ENCODE assay signal across 22 mouse cellular contexts in the genomic region with DNA sequence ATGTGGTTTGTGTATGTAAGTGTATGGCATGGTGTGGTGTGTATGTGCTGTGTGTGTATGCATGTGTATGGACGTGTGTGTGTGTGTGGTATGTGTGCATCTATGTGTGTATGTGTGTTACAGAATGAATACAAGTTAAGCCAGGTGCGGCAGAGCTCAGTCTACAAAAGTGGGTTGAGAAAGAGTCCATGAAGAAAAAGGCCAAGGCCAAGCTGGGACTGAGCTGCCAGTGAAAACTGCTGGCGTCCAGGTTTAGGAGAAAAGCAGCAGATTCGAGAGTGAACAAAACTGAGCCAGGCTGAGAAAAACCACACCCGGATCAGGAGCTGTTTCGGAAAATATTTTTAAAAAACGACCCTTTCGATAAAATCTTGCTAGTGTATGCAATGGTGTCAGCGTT. TPM values are rescaled to one million over a fixed set of nuclear protein-coding genes. Genes with fewer than 3 reads are reported as not detected.
DNase-seq lines count a peak whose midpoint lies in the region; ATAC-seq and TF ChIP-seq lines count a peak whose summit lies in the region.
"Had no signal": no experiment of that assay in that cellular context is flagged by ENCODE, and none has a peak within 500 bp of the region (broad histone marks: within the 10 kb centered on the region; RNA-seq: fewer than 3 reads in every experiment).

No protein-coding gene starts in this region.

- H3K27ac ChIP-seq in intestine, embryonic 14.5 days (ENCODE audit: low read depth), result no peak overlapping the region
- no peak overlapping the region for H3K27ac ChIP-seq in intestine, embryonic 16.5 days (ENCODE audit: low read length)
- peak overlapping the region; percentile 30 for H3K27ac ChIP-seq in ES-Bruce4 (ENCODE audit: insufficient read depth, low read length)
- H3K27ac ChIP-seq: embryonic facial prominence, embryonic 15.5 days; forebrain, embryonic 13.5 days; gastrocnemius, adult 2 months; heart, embryonic 13.5 days; hindbrain, embryonic 13.5 days; hindbrain, postnatal 0 days; intestine, embryonic 15.5 days; kidney, embryonic 15.5 days had no signal

- H3K9ac ChIP-seq in intestine, embryonic 14.5 days (ENCODE audit: low read length), result no peak overlapping the region
- H3K9ac ChIP-seq in intestine, embryonic 16.5 days (ENCODE audit: low read depth, low read length), result no peak overlapping the region
- no peak overlapping the region for H3K9ac ChIP-seq in ES-Bruce4 (ENCODE audit: low read depth, poor library complexity, severe bottlenecking)
- H3K9ac ChIP-seq: embryonic facial prominence, embryonic 15.5 days; forebrain, embryonic 13.5 days; forebrain, postnatal 0 days; heart, embryonic 13.5 days; hindbrain, embryonic 13.5 days; intestine, embryonic 15.5 days; kidney, embryonic 15.5 days had no signal

- no peaks in the 10 kb centered on the region for H3K9me3 ChIP-seq in intestine, embryonic 14.5 days (ENCODE audit: control insufficient read depth, low read length)
- no peaks in the 10 kb centered on the region for H3K9me3 ChIP-seq in intestine, embryonic 16.5 days (ENCODE audit: control insufficient read depth, low read length)
- H3K9me3 ChIP-seq in ES-Bruce4 (replicated peaks; ENCODE audit: control insufficient read depth, insufficient read depth, low read length, poor library complexity, severe bottlenecking), result no peaks in the 10 kb centered on the region
- H3K9me3 ChIP-seq: embryonic facial prominence, embryonic 15.5 days; forebrain, embryonic 13.5 days; heart, embryonic 13.5 days; hindbrain, embryonic 13.5 days; intestine, embryonic 15.5 days; kidney, embryonic 15.5 days had no signal

- WGBS in intestine, embryonic 14.5 days, result 87% methylated on average over 9 of the region's 9 CpGs
- 85% methylated on average over 9 of the region's 9 CpGs for WGBS in intestine, embryonic 16.5 days

- H3K36me3 ChIP-seq in intestine, embryonic 14.5 days (ENCODE audit: control insufficient read depth, insufficient read depth, low read length), result no peaks in the 10 kb centered on the region
- H3K36me3 ChIP-seq in intestine, embryonic 16.5 days (ENCODE audit: control insufficient read depth, insufficient read depth, low read length), result no peaks in the 10 kb centered on the region
- no peaks in the 10 kb centered on the region for H3K36me3 ChIP-seq in ES-Bruce4 (ENCODE audit: control insufficient read depth, insufficient read depth, low read length, poor library complexity, severe bottlenecking)
- H3K36me3 ChIP-seq: embryonic facial prominence, embryonic 15.5 days; heart, embryonic 13.5 days; hindbrain, embryonic 13.5 days; intestine, embryonic 15.5 days; kidney, embryonic 15.5 days had no signal

- peak; percentile 78 for TF ChIP-seq POLR2A in ES-Bruce4 (IDR thresholded peaks at IDR 0.05; ENCODE audit: insufficient read depth, low read length)

- no peak for ATAC-seq in intestine, embryonic 14.5 days (replicated peaks; ENCODE audit: low FRiP score, low TSS enrichment, low read depth)
- ATAC-seq in intestine, embryonic 16.5 days, result no peak
- ATAC-seq: forebrain, embryonic 13.5 days; forebrain, postnatal 0 days; hindbrain, postnatal 0 days; intestine, embryonic 15.5 days had no signal

- H3K4me1 ChIP-seq in intestine, embryonic 14.5 days (replicated peaks; ENCODE audit: control insufficient read depth, insufficient read depth, low read length), result 0 out of 2 replicates have a peak, but pooled peaks cover 2% of the 10 kb centered on the region
- H3K4me1 ChIP-seq in intestine, embryonic 16.5 days (ENCODE audit: control insufficient read depth, insufficient read depth, low read length), result peaks cover 4% of the 10 kb centered on the region; the same call in 1 of the 2 replicates
- no peaks in the 10 kb centered on the region for H3K4me1 ChIP-seq in ES-Bruce4 (ENCODE audit: control insufficient read depth, insufficient read depth, low read length)
- H3K4me1 ChIP-seq: heart, embryonic 13.5 days had no signal

- no peak overlapping the region for H3K4me3 ChIP-seq in intestine, embryonic 14.5 days (ENCODE audit: low read depth, low read length)
- no peak overlapping the region for H3K4me3 ChIP-seq in intestine, embryonic 16.5 days (ENCODE audit: low read length)
- no peak overlapping the region for H3K4me3 ChIP-seq in ES-Bruce4 (ENCODE audit: low read depth, low read length)
- H3K4me3 ChIP-seq: embryonic facial prominence, embryonic 15.5 days; forebrain, embryonic 13.5 days; gastrocnemius, adult 2 months; heart, embryonic 13.5 days; hindbrain, embryonic 13.5 days; intestine, embryonic 15.5 days; kidney, embryonic 15.5 days had no signal

- no peak overlapping the region for H3K4me2 ChIP-seq in intestine, embryonic 14.5 days (ENCODE audit: low read length)
- H3K4me2 ChIP-seq in intestine, embryonic 16.5 days (ENCODE audit: low read depth, low read length), result no peak overlapping the region
- H3K4me2 ChIP-seq: embryonic facial prominence, embryonic 15.5 days; forebrain, embryonic 13.5 days; heart, embryonic 13.5 days; hindbrain, embryonic 13.5 days; intestine, embryonic 15.5 days; kidney, embryonic 15.5 days had no signal

- peak; percentile 12 for DNase-seq in intestine, embryonic 14.5 days (ENCODE audit: low spot score)
- peak; percentile 43 for DNase-seq in ZHBTc4 (ENCODE audit: low read depth, low spot score)
- peak; percentile 18 for DNase-seq in adrenal gland, postnatal 25 days
- no peak for DNase-seq in heart, adult 8-10 months (ENCODE audit: low spot score)
- no peak for DNase-seq in yolk sac, embryonic 10.5 days (ENCODE audit: low spot score)
- DNase-seq in heart, postnatal 10 days, result no peak
- DNase-seq: cerebellum, adult 2 months; cerebellum, postnatal 10 days; forebrain, postnatal 0 days; gastrocnemius, adult 2 months; gastrocnemius, postnatal 25 days; kidney, adult 2 months had no signal

- no peak for TF ChIP-seq CTCF in ES-Bruce4 (IDR thresholded peaks at IDR 0.05; ENCODE audit: low read depth, low read length)

- H3K27me3 ChIP-seq in intestine, embryonic 14.5 days (replicated peaks; ENCODE audit: control insufficient read depth, insufficient read depth, low read length), result no peaks in the 10 kb centered on the region
- no peaks in the 10 kb centered on the region for H3K27me3 ChIP-seq in intestine, embryonic 16.5 days (replicated peaks; ENCODE audit: control insufficient read depth, insufficient read depth, low read length)
- no peaks in the 10 kb centered on the region for H3K27me3 ChIP-seq in ES-Bruce4 (ENCODE audit: control insufficient read depth, insufficient read depth, low read length, poor library complexity, severe bottlenecking)
- H3K27me3 ChIP-seq: CH12.LX; embryonic facial prominence, embryonic 15.5 days; forebrain, embryonic 13.5 days; heart, embryonic 13.5 days; hindbrain, embryonic 13.5 days; intestine, embryonic 15.5 days had no signal

- intact Hi-C loops in heart, postnatal 10 days (cut with DNase I), result no loop called here

- TF ChIP-seq EP300 in ES-Bruce4 (IDR thresholded peaks at IDR 0.05; ENCODE audit: insufficient read depth, low read depth, low read length), result no peak

RNA-seq across cellular contexts. Expression of gene Gm10260, which starts 58.6 kb away (rescaled TPM):
- polyA plus RNA-seq in intestine, embryonic 14.5 days (2014; fragmentation: Nextera tagmentation; extraction: Ambion mirVana), result 4.0 and 5.3 TPM in 2 replicates
- polyA plus RNA-seq in intestine, embryonic 16.5 days (2015; fragmentation: Nextera tagmentation; extraction: Ambion mirVana), result 4.0 and 5.2 TPM in 2 replicates
- polyA plus RNA-seq in ES-Bruce4 (2011; ENCODE audit: insufficient read depth, insufficient read length, low read depth, missing spikeins), result 13.5 and 16.4 TPM in 2 replicates
- 197 and 259 TPM in 2 replicates for total RNA-seq in adrenal gland, postnatal 25 days (2021)
- 100 to 1,000 TPM in 3 of 4 experiments, 10 to 100 TPM in 1; 89.5 to 120 (median 108) TPM for total RNA-seq in heart, adult 8-10 months (2022)
- 100 to 1,000 TPM; 140 to 148 TPM for total RNA-seq in heart, postnatal 10 days (2021)

Comparison
In these comparisons a context has a peak if more than half of its experiments do, and no peak if none do; other contexts are left out.
1. DNase-seq: peak in intestine, embryonic 14.5 days (single experiment), ZHBTc4 (single experiment) and adrenal gland, postnatal 25 days (single experiment); none in heart, adult 8-10 months (single experiment), yolk sac, embryonic 10.5 days (single experiment) and heart, postnatal 10 days (0 of 2).